Mouse (Mus musculus) embryonic stem cell, embryonic (primary cell): ENCODE measurements around the gene Cd5.

Source experiments
- CTCF ChIA-PET, 4 experiments: fragments of 300-600 bp in 2 of 4; fragments of 350-600 bp in 2 of 4; sonication (Branson Sonifier 250); formaldehyde crosslinking; loops; one replicate each; lab custom pipeline; 2022; ENCODE audit warnings: inconsistent platforms in 2 of 4; lab: Charles Lee
- POLR2A ChIA-PET, 4 experiments: fragments of 300-600 bp in 2 of 4; fragments of 350-600 bp in 2 of 4; sonication (Branson Sonifier 250); formaldehyde crosslinking; loops; one replicate each; lab custom pipeline; 2022; ENCODE audit warnings: antibody characterized with exemption in 4 of 4, inconsistent platforms in 1 of 4; lab: Charles Lee

Gene Cd5

DNA sequence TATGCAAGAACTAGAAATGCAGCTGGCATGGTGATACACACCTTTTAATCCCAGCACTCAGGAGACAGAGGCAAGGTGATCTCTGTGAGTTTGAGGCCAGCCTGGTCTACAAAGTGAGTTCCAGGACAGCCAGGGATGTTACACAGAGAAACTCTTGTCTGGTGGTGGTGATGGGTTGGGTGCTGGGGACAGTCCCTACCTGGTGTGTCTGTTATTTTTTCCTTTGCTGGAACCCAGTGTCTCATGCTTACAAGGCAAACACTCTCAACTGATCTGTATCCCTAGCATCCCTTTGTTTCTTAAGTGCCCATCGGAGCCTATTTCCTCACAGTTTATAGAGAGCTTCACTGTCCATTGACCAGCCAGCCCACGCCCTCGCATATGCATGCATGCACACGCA is 1.1 kb upstream of the Cd5 start:
- CTCF ChIA-PET, result interaction anchor here in 1 of 4 experiments (1.3 kb wide), 1 partner anchor 30 kb away, joined by 5 read pairs; no protein-coding TSS in a partner anchor

DNA sequence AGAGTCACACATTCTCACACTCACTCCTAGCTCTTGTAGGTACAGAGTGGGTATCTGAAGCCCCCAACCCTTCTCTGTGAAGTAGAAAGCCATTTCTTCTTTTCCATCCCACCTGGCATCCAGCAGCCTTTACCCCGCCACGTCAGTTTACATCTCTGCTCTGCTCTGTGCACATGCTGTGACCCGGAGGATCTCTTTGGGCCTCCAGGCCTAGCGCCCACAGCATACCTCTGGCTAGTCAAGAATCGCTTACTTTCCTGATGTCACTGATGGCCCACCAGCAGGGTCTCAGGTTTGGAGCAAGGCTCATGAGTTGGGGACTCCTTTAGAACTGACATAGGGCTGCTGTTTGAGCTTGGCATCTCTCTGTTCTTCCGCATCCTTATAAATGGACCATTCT is 764 bp downstream of the Cd5 start:
- CTCF ChIA-PET, result interaction anchor here in 2 of 4 experiments (0.5 to 0.6 kb wide), 3 partner anchors 23 to 441 kb away, joined by 3 to 5 read pairs (median 4); no protein-coding TSS in a partner anchor
- POLR2A ChIA-PET, result interaction anchor here in 1 of 4 experiments (0.6 kb wide), 1 partner anchor 143 kb away, joined by 3 read pairs; no protein-coding TSS in a partner anchor

More for the DNA sequence above, 1.1 kb upstream of the Cd5 start:
- POLR2A ChIA-PET, result interaction anchor here in 1 of 4 experiments (0.8 kb wide), 1 partner anchor 12 kb away, joined by 4 read pairs; no protein-coding TSS in a partner anchor

DNA sequence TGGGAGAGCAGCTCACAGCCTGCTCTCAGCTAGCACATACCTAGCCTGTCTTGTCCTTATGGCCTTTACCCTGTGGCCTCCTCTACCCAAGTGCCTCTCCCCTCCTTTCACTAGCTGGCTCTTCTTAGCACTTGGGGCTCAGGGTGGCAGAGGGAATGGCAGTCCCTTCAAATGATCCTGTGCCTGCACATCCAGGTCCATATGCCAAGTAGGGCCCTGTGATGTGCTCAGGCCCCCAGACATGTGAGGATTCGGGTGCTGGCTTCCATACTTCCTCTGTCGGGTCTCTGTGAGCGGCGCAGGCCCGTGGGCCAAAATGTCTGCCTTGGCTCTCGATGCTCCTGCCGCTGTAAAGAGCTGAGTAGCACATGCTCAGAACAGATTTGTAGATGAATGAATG is 2.9 kb downstream of the Cd5 start:
- POLR2A ChIA-PET, result interaction anchor here in 1 of 4 experiments (1.3 kb wide), 1 partner anchor 12 kb away, joined by 3 read pairs; no protein-coding TSS in a partner anchor
- CTCF ChIA-PET, result no interaction called here

DNA sequence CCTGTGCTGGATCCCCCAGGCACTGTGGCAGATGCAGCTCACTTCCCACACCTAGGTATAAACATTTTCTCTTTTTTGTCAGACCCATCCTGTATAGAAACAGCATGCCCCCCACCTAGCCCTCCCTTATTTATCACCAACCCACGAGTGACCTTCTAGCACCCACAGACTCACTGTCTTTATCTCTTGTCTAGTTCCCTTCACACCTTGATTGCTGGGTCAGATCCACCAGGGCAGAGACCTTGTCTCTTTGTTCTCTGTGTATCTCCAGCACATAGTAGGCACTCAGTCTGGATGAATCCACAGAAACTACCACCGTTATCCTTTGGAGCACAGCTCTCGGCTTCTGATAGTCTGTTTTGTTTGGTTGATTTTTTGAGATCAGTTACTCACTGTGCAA is 3.7 kb downstream of the Cd5 start:
- ChIA-PET CTCF (no interaction called here), POLR2A (interaction anchor here in 1 of 4 experiments (1.3 kb wide), 1 partner anchor 11 kb away, joined by 3 read pairs; no protein-coding TSS in a partner anchor)

DNA sequence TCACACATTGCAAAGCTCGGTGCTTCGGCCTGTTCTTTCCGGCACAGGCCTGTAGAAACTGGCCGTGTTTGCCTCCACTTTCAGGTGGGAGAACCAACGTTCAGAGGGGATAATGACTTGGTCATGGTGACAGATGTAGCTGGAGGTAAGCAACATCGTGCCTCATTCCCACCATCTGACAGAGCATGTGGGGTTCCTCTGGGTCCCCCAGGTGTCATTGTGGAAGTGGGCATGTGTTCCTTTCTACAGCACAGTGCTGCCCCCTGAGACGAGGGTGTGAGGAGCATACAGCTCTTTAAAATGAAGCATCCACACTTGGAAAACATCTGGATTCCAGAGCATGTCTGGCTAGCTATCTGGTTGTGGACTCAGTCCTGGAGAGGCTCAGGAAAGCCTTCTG is 4.2 kb downstream of the Cd5 start:
- CTCF ChIA-PET, result no interaction called here

DNA sequence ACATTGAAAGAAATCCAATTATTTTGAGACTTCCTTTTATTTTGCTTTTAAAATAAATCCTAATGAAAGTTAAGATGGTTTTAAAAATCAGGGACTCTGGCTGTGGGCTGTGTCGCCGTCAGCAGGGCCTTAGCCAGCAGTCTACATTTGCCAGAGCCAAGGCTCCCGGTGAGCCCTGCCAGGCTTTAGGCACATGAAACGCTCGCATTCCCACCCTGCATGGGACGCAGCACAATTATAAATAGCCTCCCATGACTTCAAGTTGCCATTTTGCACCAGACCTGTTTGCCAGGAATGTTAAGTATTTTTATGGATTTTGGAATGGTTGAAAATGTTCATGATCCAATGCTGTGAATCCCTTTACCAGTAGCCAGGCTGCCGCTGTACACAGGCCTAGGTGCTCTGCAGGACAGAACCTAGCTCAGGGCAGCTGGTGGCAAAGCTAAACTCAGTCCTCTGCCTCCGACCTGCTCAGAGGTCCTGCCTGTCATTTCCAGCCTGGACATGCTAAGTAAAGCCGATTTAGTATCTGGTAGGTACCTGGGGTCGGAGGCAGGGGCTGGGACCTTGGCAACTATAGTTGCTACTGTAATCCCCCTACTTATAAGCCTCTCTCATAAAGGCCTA is 5.2 kb downstream of the Cd5 start:
- CTCF ChIA-PET, result interaction anchor here in 1 of 4 experiments (0.9 kb wide), 1 partner anchor 19 kb away, joined by 4 read pairs; no protein-coding TSS in a partner anchor
- POLR2A ChIA-PET, result interaction anchor here in 1 of 4 experiments (0.5 kb wide), 1 partner anchor 175 kb away, joined by 3 read pairs; no protein-coding TSS in a partner anchor

More for the DNA sequence above, 4.2 kb downstream of the Cd5 start:
- POLR2A ChIA-PET, result interaction anchor here in 1 of 4 experiments (0.5 to 1.3 kb wide), 3 partner anchors 11 to 15 kb away, joined by 3 read pairs; no protein-coding TSS in a partner anchor

DNA sequence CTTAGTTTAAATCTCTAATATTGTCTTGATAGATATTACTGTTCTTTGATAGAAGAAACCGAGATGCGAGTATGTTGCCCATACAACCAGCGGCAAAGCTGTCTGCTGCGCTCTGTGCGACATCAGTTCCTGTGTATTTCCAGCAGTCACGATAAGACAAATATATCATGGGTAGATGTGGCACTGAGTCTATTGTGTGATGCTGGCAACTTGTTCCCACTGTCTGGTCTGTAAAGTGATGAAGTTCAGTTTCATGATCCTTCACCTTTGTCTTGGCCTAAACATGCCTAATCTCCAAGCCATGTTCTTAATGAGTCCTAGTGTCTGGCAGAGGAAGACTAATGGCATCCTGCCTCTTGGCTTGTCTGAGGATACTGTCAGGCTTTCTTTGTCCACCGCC is 6.1 kb downstream of the Cd5 start:
- CTCF ChIA-PET, result interaction anchor here in 1 of 4 experiments (0.9 kb wide), 1 partner anchor 23 kb away, joined by 3 read pairs; no protein-coding TSS in a partner anchor
- POLR2A ChIA-PET, result interaction anchor here in 1 of 4 experiments (0.7 kb wide), 1 partner anchor 131 kb away, joined by 3 read pairs; no protein-coding TSS in a partner anchor

DNA sequence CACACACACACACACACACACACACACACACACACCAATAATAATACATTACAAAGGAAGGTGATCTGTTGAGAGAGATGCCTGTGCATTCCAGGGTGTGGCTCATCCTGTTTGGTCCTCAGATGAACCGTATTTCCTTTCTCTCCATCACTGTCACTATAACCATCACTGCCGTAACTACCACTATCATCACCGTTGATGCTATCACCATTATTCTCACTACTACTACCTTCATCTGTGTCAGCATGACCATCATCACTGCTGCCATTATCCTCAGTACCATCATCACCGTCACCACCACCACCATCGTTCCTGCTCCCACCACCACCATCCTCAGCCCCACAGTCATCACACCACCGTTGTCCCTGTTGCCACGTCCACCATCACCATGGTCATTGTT is 6.8 kb downstream of the Cd5 start:
- ChIA-PET CTCF (interaction anchor here in 2 of 4 experiments (0.7 to 0.9 kb wide), 2 partner anchors 19 to 22 kb away, joined by 3 read pairs; no protein-coding TSS in a partner anchor), POLR2A (no interaction called here)

DNA sequence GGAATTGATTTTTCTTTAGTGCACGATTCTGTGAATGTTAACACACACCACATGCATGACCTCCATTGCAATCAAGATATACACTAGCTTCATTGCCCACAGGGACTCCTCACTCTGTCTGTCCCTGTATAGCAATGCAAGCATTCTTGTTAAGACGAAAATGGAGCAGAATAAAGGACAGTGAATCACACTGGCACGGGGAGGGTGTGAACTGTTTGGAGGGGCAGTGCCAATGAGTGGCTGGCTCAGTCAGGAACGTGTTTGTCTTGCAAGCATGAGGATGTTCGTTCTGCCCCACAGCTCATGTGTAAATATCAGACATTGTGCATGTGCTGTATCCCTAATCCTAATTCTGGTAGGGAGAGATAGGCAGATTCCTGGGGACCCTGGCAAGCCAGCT is 8.3 kb downstream of the Cd5 start:
- ChIA-PET CTCF (interaction anchor here in 2 of 4 experiments (0.6 to 0.8 kb wide), 2 partner anchors 52 to 1256 kb away, joined by 3 to 4 read pairs; no protein-coding TSS in a partner anchor), POLR2A (interaction anchor here in 1 of 4 experiments (0.6 to 1.5 kb wide), 3 partner anchors 12 to 244 kb away, joined by 3 to 4 read pairs (median 3); partner anchors contain the start of gene Ms4a10)

DNA sequence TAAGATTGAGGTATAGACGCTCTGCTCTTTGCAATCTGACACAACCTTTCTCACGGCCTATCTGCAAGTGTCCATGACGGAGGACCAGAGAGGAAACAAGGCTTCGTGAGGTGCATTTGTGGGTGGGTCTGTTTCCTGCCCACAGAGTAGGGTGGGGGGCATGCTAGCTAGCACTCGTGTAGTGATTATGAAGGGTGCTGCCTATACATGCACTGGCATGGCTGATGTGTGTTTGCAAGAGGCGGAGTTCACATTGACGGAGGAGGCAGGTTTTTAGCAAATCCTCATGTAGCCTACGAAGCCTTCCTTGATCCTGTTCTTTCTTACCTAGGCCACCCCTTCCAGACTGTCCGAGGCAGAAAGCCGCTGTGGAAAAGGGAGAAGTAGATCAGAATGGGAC is 8.9 kb downstream of the Cd5 start:
- ChIA-PET CTCF (interaction anchor here in 2 of 4 experiments (0.6 to 0.8 kb wide), 2 partner anchors 51 to 1257 kb away, joined by 3 to 4 read pairs; no protein-coding TSS in a partner anchor), POLR2A (interaction anchor here in 1 of 4 experiments (1.3 to 1.5 kb wide), 2 partner anchors 11 to 92 kb away, joined by 3 to 4 read pairs; no protein-coding TSS in a partner anchor)

DNA sequence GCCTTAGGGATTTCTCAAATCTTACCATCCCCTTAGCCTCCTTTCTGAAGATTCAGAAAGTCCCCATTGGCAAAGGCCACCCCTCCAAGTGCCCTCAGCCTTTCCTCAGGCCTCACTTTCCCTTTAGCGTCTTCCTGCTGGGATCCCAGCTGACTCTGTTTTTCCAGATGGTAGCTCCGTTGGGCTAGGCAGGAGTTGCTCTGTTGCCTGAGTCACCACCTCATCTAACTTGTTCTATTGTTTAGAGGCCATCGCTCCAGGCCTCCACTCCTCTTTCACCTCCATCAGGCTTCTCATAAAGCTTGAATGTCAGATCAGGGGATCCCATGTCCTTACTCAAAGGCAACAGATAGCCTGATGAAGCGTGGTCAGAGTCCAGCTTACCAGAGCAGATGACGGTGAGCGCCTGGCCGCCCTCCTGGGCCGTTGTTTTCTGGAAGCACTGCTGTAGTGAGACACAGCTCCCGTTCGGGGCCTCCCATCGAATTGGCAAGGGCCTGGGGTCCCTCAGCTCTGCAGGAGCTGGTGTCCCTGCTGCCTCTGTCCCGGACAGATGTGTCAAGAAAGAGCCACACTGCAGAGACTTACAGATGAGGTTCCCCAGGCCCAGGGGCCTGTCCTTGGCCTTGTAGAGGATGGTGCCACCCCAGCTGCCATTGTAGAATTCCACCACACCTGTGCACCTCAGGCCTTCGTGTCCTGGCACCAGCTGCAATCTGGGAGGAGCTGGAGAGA is 14.0 kb downstream of the Cd5 start:
- CTCF ChIA-PET, result interaction anchor here in 3 of 4 experiments (0.5 to 2.8 kb wide), 6 partner anchors 10 to 202 kb away, joined by 3 to 26 read pairs (median 9); no protein-coding TSS in a partner anchor
- POLR2A ChIA-PET, result interaction anchor here in 3 of 4 experiments (0.8 to 1.5 kb wide), 6 partner anchors 9 to 128 kb away, joined by 3 to 4 read pairs (median 3); no protein-coding TSS in a partner anchor

DNA sequence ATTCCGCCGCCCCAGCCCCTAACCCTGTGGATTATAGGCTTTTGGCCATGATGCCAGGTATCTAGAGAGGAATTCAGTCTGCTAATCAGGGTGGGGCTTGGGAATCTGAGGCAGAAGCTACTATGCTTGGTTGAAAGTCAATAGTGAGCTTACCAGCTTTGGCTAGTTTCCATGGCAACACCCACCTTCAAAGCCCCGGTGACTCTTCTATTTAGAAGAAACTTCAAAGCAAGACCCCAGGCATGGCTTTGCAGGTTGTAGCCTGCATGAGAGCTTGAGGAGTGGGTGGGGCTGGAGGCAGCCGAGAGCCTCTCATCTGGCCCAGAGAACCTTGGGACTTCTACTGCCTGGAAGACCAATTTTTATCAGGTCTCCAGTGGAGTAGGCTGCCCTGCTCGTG is 15.2 kb downstream of the Cd5 start:
- POLR2A ChIA-PET, result interaction anchor here (0.5 to 1.5 kb wide), 9 partner anchors 9 to 256 kb away, joined by 3 to 4 read pairs (median 3); no protein-coding TSS in a partner anchor
- CTCF ChIA-PET, result interaction anchor here (1.2 to 2.8 kb wide), 8 partner anchors 9 to 261 kb away, joined by 3 to 26 read pairs (median 9); no protein-coding TSS in a partner anchor

DNA sequence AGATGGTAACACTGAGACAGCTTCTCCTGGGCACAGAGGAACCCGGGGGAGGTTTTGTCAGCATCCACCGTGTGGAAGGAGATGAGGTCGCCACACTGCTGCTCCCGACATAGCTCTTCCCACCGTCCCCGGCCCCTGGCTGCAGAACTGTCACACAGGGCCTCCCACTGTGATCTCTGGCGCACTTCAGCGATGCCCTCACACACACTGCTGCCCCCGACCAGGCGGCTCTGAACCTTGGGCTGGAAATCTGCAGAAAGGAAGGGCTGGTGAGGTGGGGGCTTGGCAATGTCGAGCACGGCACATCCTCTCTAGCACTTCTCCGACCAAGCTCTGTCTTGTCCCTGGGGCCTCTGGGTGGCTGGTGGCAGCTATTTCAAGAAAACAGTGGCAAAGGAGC is 15.7 kb downstream of the Cd5 start:
- ChIA-PET POLR2A (interaction anchor here (0.5 to 1.5 kb wide), 8 partner anchors 9 to 400 kb away, joined by 3 to 4 read pairs (median 3); partner anchors contain the start of gene Ccdc86 (in 1 of the 4)), CTCF (interaction anchor here (0.6 to 2.8 kb wide), 11 partner anchors 8 to 262 kb away, joined by 3 to 26 read pairs (median 5); no protein-coding TSS in a partner anchor)

DNA sequence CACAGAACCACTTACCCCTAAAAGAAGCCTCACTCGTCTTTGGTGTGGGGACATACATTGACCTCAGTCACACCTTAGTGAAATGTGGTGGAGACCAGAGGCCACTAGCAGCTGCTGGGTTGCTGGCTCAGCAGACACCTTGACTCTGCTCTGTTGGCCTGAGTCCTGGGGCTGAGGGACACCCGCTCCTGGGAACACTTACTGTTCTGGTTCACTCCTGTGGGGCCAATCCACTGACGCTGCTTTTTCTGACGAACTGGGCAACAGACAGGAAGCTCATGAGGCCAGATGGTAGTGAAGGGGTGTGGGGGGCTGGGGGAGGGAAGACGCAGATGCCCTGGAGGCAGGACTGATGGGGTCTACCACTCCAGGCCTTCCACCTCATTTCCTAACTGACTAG is 17.7 kb downstream of the Cd5 start:
- ChIA-PET CTCF (interaction anchor here in 3 of 4 experiments (0.6 to 2.4 kb wide), 7 partner anchors 11 to 258 kb away, joined by 3 to 13 read pairs (median 5); no protein-coding TSS in a partner anchor), POLR2A (interaction anchor here in 3 of 4 experiments (0.6 to 1.3 kb wide), 3 partner anchors 13 to 144 kb away, joined by 3 read pairs; partner anchors contain the start of genes Cyb561a3 (in 1 of the 3) and Tmem138 (in 1 of the 3))

DNA sequence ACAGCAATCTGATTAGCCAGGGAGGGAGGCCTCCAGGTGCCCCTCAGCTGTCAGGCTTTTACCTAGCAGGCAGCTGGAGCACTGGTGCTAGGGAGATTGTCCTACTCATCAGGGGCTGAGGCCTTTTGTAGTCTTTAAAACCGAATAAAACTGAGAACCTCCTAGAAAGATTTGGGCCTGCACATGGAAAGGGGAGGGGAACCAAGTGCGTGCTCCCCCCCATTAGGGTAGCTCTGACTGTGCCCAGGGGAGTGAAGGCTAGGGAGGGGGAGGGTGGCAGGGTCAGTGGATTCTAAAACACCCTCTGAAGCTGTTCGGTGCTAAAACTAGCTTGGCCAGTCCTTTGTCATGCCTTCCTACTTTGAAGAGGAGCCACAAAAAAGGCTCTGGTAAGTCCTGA is 18.3 kb downstream of the Cd5 start:
- CTCF ChIA-PET, result interaction anchor here (0.6 to 2.4 kb wide), 9 partner anchors 11 to 201 kb away, joined by 3 to 29 read pairs (median 7); no protein-coding TSS in a partner anchor
- POLR2A ChIA-PET, result interaction anchor here in 3 of 4 experiments (0.6 to 1.3 kb wide), 6 partner anchors 11 to 166 kb away, joined by 3 to 4 read pairs (median 3); partner anchors contain the start of genes Cyb561a3 (in 1 of the 3) and Tmem138 (in 1 of the 3)

DNA sequence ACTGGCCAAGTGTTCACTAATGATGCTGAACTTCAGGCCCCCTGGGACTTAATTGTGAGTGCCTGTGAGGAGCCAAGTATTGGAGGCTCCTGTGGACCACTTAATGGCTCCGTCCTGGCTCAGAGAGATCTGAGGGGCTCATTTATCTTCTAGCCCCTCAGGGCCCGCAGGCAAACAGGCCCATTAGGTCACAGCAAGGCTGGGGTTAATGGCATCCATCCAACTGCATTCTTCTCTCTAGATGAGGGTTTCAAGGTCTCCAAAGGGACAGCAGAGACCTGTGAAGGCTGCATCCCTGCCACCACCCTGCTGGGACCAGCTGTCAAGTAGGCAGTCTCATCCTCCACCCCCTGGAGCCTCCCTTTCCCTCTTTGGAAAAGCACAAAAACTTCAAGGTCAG is 19.1 kb downstream of the Cd5 start:
- ChIA-PET POLR2A (interaction anchor here in 2 of 4 experiments (0.6 to 1.0 kb wide), 2 partner anchors 10 to 15 kb away, joined by 3 to 4 read pairs; no protein-coding TSS in a partner anchor), CTCF (interaction anchor here in 3 of 4 experiments (0.6 to 2.4 kb wide), 5 partner anchors 9 to 115 kb away, joined by 3 to 29 read pairs (median 7); no protein-coding TSS in a partner anchor)

DNA sequence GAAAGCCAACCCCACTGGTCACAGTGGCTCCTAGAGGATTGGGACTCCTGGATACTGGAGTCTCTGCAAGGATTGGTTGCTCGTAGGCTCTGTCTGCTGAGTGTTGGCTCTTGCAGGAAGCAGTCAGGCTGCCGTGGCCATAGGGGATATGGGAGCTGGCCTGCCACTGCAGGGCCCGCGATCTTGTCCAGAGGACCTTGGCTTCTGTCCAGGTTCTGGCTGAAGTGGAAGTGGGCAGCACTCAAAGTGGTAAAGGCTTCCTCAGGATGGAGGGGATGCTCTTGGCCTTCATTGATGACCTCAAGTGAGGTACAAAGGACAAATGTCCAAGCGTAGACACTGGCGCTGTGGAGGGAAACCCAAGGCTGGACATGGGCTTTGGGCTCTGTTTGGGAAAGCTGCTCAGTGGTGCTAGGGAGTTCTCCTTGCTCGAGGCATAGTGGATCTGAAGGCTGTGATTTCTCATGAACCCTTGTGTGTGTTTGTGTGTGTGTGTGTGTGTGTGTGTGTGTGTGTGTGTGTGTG is 20.5 kb downstream of the Cd5 start:
- POLR2A ChIA-PET, result interaction anchor here in 1 of 4 experiments (0.5 to 1.4 kb wide), 3 partner anchors 11 to 193 kb away, joined by 3 read pairs; no protein-coding TSS in a partner anchor
- CTCF ChIA-PET, result interaction anchor here (0.5 to 1.7 kb wide), 6 partner anchors 8 to 1298 kb away, joined by 3 to 19 read pairs (median 4); no protein-coding TSS in a partner anchor
